Mouse (Mus musculus): Measurements from ENCODE around the gene Olfr1357. TPM values are rescaled to one million over a fixed set of nuclear protein-coding genes. Genes with fewer than 3 reads are reported as not detected.

The Olfr1357 gene
- polyA plus RNA-seq, 1 experiment from 2014 or later = not detected

DNA sequence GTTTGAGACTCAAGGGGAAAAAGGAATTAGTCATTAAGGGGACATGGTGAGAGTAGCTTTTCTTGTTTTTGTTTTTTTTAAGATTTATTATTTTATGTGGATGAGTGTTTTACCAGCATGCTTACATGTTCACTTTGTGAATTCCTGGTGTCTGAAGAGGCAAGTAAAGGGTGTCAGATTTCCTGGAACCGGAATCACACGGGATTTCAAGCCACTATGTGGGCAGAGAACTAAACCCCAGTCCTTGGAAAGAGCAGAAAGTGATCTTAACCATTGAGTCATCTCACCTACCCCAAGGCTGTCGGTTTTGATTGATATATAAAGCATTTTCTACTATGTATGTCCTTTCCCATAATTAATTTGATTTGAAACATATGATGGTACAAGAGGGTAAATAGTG lies 48.2 kb downstream of the Olfr1357 start:
- no peak overlapping the region for H3K27ac ChIP-seq
- no peaks in the 10 kb centered on the region for H3K9me3 ChIP-seq (replicated peaks; ENCODE audit: low read length)
- H3K36me3 ChIP-seq (ENCODE audit: insufficient read depth, low read length) = no peaks in the 10 kb centered on the region
- no peak overlapping the region for H3K4me2 ChIP-seq (ENCODE audit: low read length)
- no peaks in the 10 kb centered on the region for H3K27me3 ChIP-seq (ENCODE audit: insufficient read depth, low read length)
- DNase-seq (ENCODE audit: low spot score) (no peak), ATAC-seq (replicated peaks; ENCODE audit: low FRiP score, low read depth) (no peak)
- no peak overlapping the region for H3K9ac ChIP-seq (ENCODE audit: low read depth, low read length)
- H3K4me3 ChIP-seq (replicated peaks; ENCODE audit: low read depth, low read length) = no peak overlapping the region
- WGBS = 39% methylated on average over 3 of the region's 3 CpGs
- TF ChIP-seq CTCF (IDR thresholded peaks at IDR 0.05; ENCODE audit: low read depth) = no peak
- H3K4me1 ChIP-seq (replicated peaks; ENCODE audit: insufficient read depth, low read length) = no peaks in the 10 kb centered on the region

DNA sequence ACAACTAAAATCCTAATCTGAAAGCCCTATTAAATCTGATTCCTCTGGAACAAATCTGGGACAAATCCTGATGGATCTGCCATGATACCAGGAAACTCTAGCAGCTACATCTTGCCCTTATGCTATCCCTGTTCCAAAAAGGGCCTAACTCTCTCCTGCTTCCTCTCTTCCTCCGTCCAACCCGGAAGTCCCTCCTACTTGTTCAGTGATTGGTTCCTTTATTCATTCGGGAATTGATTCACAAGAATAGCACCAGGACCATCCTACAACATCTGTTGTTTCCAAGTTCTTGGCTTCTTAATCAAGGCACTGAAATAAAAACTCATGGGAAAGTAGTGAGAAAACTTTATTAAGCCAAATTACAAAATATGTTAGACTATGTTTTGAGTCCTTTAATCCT lies 48.7 kb downstream of the Olfr1357 start:
- H3K4me2 ChIP-seq (ENCODE audit: low read length) = no peak overlapping the region
- DNase-seq (ENCODE audit: low spot score) (no peak), ATAC-seq (replicated peaks; ENCODE audit: low FRiP score, low read depth) (no peak)
- no peaks in the 10 kb centered on the region for H3K4me1 ChIP-seq (replicated peaks; ENCODE audit: insufficient read depth, low read length)
- no peak overlapping the region for H3K4me3 ChIP-seq (replicated peaks; ENCODE audit: low read depth, low read length)
- TF ChIP-seq CTCF (IDR thresholded peaks at IDR 0.05; ENCODE audit: low read depth) = no peak
- H3K9me3 ChIP-seq (replicated peaks; ENCODE audit: low read length) = no peaks in the 10 kb centered on the region
- H3K9ac ChIP-seq (ENCODE audit: low read depth, low read length) = no peak overlapping the region
- no peaks in the 10 kb centered on the region for H3K27me3 ChIP-seq (ENCODE audit: insufficient read depth, low read length)
- H3K36me3 ChIP-seq (ENCODE audit: insufficient read depth, low read length) = no peaks in the 10 kb centered on the region
- 77% methylated on average over 3 of the region's 3 CpGs for WGBS
- no peak overlapping the region for H3K27ac ChIP-seq

DNA sequence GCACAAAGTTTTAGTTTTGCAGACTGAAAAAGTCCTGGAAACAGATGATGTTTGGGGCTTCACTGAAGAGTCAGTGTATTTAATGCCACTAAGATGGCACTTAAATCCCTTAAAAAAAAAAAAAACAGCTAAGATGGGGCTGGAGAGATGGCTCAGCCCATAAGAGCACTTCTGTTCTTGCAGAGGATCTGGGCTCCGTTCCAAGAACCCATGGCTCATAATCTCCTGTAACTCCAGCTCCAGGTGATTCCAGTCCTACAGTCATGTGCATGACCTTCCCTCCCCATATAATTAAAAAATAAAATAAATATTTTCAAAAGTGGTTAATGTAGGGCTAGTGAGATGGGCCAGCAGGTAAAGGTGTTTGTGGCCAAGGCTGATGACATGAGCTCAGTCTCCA lies 52.8 kb downstream of the Olfr1357 start:
- H3K4me1 ChIP-seq (replicated peaks; ENCODE audit: insufficient read depth, low read length) = no peaks in the 10 kb centered on the region
- ATAC-seq (replicated peaks; ENCODE audit: low FRiP score, low read depth) = no peak
- no peak for TF ChIP-seq CTCF (IDR thresholded peaks at IDR 0.05; ENCODE audit: low read depth)
- no peak overlapping the region for H3K27ac ChIP-seq
- no peaks in the 10 kb centered on the region for H3K9me3 ChIP-seq (replicated peaks; ENCODE audit: low read length)
- 78% methylated on average over 1 of the region's 1 CpGs for WGBS
- H3K9ac ChIP-seq (ENCODE audit: low read depth, low read length) = no peak overlapping the region
- H3K27me3 ChIP-seq (ENCODE audit: insufficient read depth, low read length) = no peaks in the 10 kb centered on the region
- no peak for DNase-seq (ENCODE audit: low spot score)
- H3K36me3 ChIP-seq (ENCODE audit: insufficient read depth, low read length) = no peaks in the 10 kb centered on the region
- H3K4me3 ChIP-seq (replicated peaks; ENCODE audit: low read depth, low read length) = no peak overlapping the region
- no peak overlapping the region for H3K4me2 ChIP-seq (ENCODE audit: low read length)

Other genes with a start within 250 kb of the Olfr1357 start
- 232 and 262 TPM in 2 replicates for gene Rrp1, start 205.0 kb downstream of the Olfr1357 start, polyA plus RNA-seq (2015; fragmentation: Nextera tagmentation; extraction: Ambion mirVana)
- gene Cstb, start 192.4 kb downstream of the Olfr1357 start, polyA plus RNA-seq (2015; fragmentation: Nextera tagmentation; extraction: Ambion mirVana) = 402 and 433 TPM in 2 replicates
- 24.0 and 25.2 TPM in 2 replicates for gene Pdxk, start 153.1 kb downstream of the Olfr1357 start, polyA plus RNA-seq (2015; fragmentation: Nextera tagmentation; extraction: Ambion mirVana)
- not detected in 2 replicates for gene Olfr1358, start 100.6 kb downstream of the Olfr1357 start, polyA plus RNA-seq (2015; fragmentation: Nextera tagmentation; extraction: Ambion mirVana)
- 57.4 and 60.9 TPM in 2 replicates for gene Ilvbl, start 43.7 kb downstream of the Olfr1357 start, polyA plus RNA-seq (2015; fragmentation: Nextera tagmentation; extraction: Ambion mirVana)
- 12.8 and 13.8 TPM in 2 replicates for gene Syde1, start 26.1 kb downstream of the Olfr1357 start, polyA plus RNA-seq (2015; fragmentation: Nextera tagmentation; extraction: Ambion mirVana)
- gene Casp14, start 100.2 kb upstream of the Olfr1357 start, polyA plus RNA-seq (2015; fragmentation: Nextera tagmentation; extraction: Ambion mirVana) = not detected in 2 replicates
- gene Ccdc105, start 135.0 kb upstream of the Olfr1357 start, polyA plus RNA-seq (2015; fragmentation: Nextera tagmentation; extraction: Ambion mirVana) = not detected in 2 replicates
- 0.34 and 0.59 TPM in 2 replicates for gene Slc1a6, start 162.4 kb upstream of the Olfr1357 start, polyA plus RNA-seq (2015; fragmentation: Nextera tagmentation; extraction: Ambion mirVana)
- gene Olfr1356, start 234.1 kb upstream of the Olfr1357 start, polyA plus RNA-seq (2015; fragmentation: Nextera tagmentation; extraction: Ambion mirVana) = not detected in 2 replicates